Mouse (Mus musculus): ENCODE measurements around the gene Cdc73. TPM values are rescaled to one million over a fixed set of nuclear protein-coding genes. Genes with fewer than 3 reads are reported as not detected.
A peak's percentile ranks its signal among the peaks of the same experiment; 100 is the strongest.

Cdc73 gene
- polyA plus RNA-seq (2012; rRNA removed) (4.2 and 10.7 TPM in 2 replicates), polyA plus RNA-seq (2014; fragmentation: Nextera tagmentation; extraction: Ambion mirVana) (9.4 and 9.6 TPM in 2 replicates)

DNA sequence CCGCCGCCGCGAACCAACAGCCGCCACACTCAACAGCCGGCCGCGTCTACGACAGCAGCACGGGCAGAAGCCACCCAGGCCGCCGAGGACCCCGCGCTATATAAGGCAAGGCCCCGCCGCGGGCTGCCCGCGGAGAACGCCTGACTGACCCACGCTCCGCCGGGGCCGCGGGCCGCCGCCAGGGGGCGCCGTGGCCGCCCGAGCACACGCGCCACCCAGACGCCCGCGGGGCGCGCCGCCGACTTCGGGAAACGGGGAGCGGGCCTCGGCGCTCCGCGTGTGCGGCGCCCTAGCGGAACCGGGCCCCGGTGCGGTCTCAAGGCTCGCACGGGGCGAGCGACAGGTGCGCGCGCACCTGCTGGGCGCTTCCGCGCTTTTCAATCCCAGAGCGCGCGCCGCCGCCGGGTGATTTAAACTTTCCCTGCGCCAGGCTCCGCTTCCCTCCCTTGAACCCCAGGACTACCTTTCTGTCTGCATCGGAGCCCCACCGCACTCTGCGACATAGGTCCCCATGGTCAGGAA lies at the start of gene Cdc73:
Gene Cdc73 (minus strand): TSS at position 153 of the 522 bp plus-strand sequence.
- Histone ChIP-seq H3K9me3 (ENCODE audit: control insufficient read depth, low read length) (no peaks in the 10 kb centered on the region), H3K27ac (peak within 1 kb of the TSS; percentile 90), H3K4me2 (ENCODE audit: low read depth) (peak within 1 kb of the TSS; percentile 95), H3K4me3 (ENCODE audit: insufficient read depth in 1 of 2, low read depth in 2 of 2, low read length in 2 of 2) (peak within 1 kb of the TSS; percentile 74 to 99), H3K4me1 (replicated peaks; ENCODE audit: control insufficient read depth in 2 of 2, insufficient read depth in 2 of 2, low read length in 1 of 2) (peaks cover 2% of the 10 kb centered on the region in 2 experiments), H3K36me3 (replicated peaks; ENCODE audit: control insufficient read depth, insufficient read depth, low read depth) (peaks cover 4% of the 10 kb centered on the region), H3K27me3 (ENCODE audit: control insufficient read depth, insufficient read depth, low read length) (no peaks in the 10 kb centered on the region), H3K9ac (replicated peaks) (peak within 1 kb of the TSS; percentile 79)
- DNase-seq (ENCODE audit: low read depth in 3 of 3, low spot score in 3 of 3): peak; percentile 80 to 84 (median 84)
- TF ChIP-seq EP300 (IDR thresholded peaks at IDR 0.05; ENCODE audit: low read depth) (no peak), CTCF (IDR thresholded peaks at IDR 0.05; ENCODE audit: low read depth) (peak; percentile 47)
- ATAC-seq (ENCODE audit: insufficient read depth): peak; percentile 99
- under 1% methylated on average over 74 of the region's 74 CpGs for WGBS (ENCODE audit: insufficient replicate concordance)

DNA sequence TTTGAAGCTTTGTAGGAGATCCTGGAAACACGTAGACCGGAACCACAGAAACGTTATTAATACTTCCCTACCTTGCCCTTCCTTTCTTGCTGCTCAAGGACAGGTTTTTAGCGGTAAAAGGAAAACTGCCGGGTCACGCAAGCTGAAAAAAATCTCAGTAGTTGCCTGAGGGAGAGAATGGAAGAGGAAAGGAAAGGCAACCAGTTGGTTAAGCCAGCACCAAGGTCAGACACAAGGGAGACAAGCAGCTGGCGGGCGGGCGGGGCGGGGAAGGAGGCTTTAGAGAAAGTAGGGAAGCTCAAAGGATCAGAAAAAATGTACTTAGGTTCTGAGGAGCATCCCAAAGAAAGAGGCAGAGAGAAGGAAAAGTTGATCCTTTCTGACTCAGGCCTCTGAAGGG lies 43.2 kb upstream of the Cdc73 start:
- ATAC-seq (ENCODE audit: insufficient read depth) (no peak), DNase-seq (ENCODE audit: low read depth in 3 of 3, low spot score in 3 of 3) (no peak)
- TF ChIP-seq CTCF (IDR thresholded peaks at IDR 0.05; ENCODE audit: low read depth): no peak
- TF ChIP-seq EP300 (IDR thresholded peaks at IDR 0.05; ENCODE audit: low read depth): no peak
- no peak overlapping the region for H3K27ac ChIP-seq
- H3K4me2 ChIP-seq (ENCODE audit: low read depth): no peak overlapping the region
- H3K9ac ChIP-seq (replicated peaks): no peak overlapping the region
- H3K4me1 ChIP-seq (replicated peaks; ENCODE audit: control insufficient read depth in 2 of 2, insufficient read depth in 2 of 2, low read length in 1 of 2): peaks cover 5 to 10% of the 10 kb centered on the region in 2 experiments; a peak in 3 of 4 replicates
- no peak overlapping the region for H3K4me3 ChIP-seq (ENCODE audit: insufficient read depth in 1 of 2, low read depth in 2 of 2, low read length in 2 of 2)
- WGBS (ENCODE audit: insufficient replicate concordance): 93% methylated on average over 10 of the region's 10 CpGs
- no peaks in the 10 kb centered on the region for H3K9me3 ChIP-seq (ENCODE audit: control insufficient read depth, low read length)
- H3K27me3 ChIP-seq (ENCODE audit: control insufficient read depth, insufficient read depth, low read length): no peaks in the 10 kb centered on the region
- H3K36me3 ChIP-seq (replicated peaks; ENCODE audit: control insufficient read depth, insufficient read depth, low read depth): peaks cover 2% of the 10 kb centered on the region

DNA sequence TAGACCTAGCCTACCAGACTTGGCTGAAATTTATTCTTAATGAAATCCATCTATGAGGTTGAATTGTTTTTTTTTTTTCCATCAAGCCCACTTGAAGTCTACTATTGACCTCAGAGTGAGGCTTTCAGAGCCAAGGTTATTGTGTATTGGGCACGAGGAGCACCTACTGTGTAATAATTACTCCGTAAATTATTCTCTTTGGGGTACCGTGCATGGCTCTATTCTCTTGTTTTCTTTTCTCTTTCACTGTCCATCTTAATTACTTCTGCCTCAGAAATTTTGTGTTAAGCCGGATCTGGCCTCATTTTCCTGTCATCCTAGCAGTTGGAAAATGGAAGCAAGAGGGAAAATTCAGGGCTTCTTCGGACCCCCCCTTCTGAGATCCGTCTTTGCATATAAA lies 39.5 kb upstream of the Cdc73 start:
- 84% methylated on average over 6 of the region's 6 CpGs for WGBS (ENCODE audit: insufficient replicate concordance)
- no peaks in the 10 kb centered on the region for H3K9me3 ChIP-seq (ENCODE audit: control insufficient read depth, low read length)
- no peak overlapping the region for H3K4me2 ChIP-seq (ENCODE audit: low read depth)
- DNase-seq (ENCODE audit: low read depth in 3 of 3, low spot score in 3 of 3) (no peak), ATAC-seq (ENCODE audit: insufficient read depth) (no peak)
- H3K4me3 ChIP-seq (ENCODE audit: insufficient read depth in 1 of 2, low read depth in 2 of 2, low read length in 2 of 2): no peak overlapping the region
- peaks cover 8 to 16% of the 10 kb centered on the region in 2 experiments; a peak in 3 of 4 replicates for H3K4me1 ChIP-seq (replicated peaks; ENCODE audit: control insufficient read depth in 2 of 2, insufficient read depth in 2 of 2, low read length in 1 of 2)
- H3K27me3 ChIP-seq (ENCODE audit: control insufficient read depth, insufficient read depth, low read length): no peaks in the 10 kb centered on the region
- no peak overlapping the region for H3K9ac ChIP-seq (replicated peaks)
- peaks cover 2% of the 10 kb centered on the region for H3K36me3 ChIP-seq (replicated peaks; ENCODE audit: control insufficient read depth, insufficient read depth, low read depth)
- no peak for TF ChIP-seq CTCF (IDR thresholded peaks at IDR 0.05; ENCODE audit: low read depth)
- no peak for TF ChIP-seq EP300 (IDR thresholded peaks at IDR 0.05; ENCODE audit: low read depth)
- H3K27ac ChIP-seq: no peak overlapping the region

DNA sequence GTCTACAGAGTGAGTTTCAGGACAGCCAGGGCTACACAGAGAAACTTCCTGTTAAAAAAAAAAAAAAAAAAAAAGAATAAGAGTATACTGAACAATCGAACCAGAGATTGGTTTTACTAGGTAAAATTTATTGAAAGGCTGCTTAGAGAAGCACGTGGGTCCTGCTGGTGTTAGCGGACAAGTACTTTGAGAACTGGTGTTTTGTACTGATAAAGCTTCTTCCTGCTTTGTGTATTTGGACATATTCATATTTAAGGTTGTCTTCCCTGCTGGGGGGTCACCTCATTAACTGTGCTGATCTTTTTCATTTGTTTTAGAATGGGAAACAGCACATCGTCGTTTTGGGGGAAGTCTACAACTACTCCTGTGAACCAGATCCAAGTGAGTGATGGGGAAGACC lies 38.6 kb upstream of the Cdc73 start:
- WGBS (ENCODE audit: insufficient replicate concordance): 48% methylated on average over 5 of the region's 5 CpGs
- ATAC-seq (ENCODE audit: insufficient read depth) (no peak), DNase-seq (ENCODE audit: low read depth in 3 of 3, low spot score in 3 of 3) (no peak)
- no peak overlapping the region for H3K27ac ChIP-seq
- peaks cover 8 to 16% of the 10 kb centered on the region in 2 experiments; a peak in 3 of 4 replicates for H3K4me1 ChIP-seq (replicated peaks; ENCODE audit: control insufficient read depth in 2 of 2, insufficient read depth in 2 of 2, low read length in 1 of 2)
- H3K36me3 ChIP-seq (replicated peaks; ENCODE audit: control insufficient read depth, insufficient read depth, low read depth): peaks cover 2% of the 10 kb centered on the region
- H3K4me3 ChIP-seq (ENCODE audit: insufficient read depth in 1 of 2, low read depth in 2 of 2, low read length in 2 of 2): no peak overlapping the region
- H3K27me3 ChIP-seq (ENCODE audit: control insufficient read depth, insufficient read depth, low read length): no peaks in the 10 kb centered on the region
- TF ChIP-seq EP300 (IDR thresholded peaks at IDR 0.05; ENCODE audit: low read depth) (no peak), CTCF (IDR thresholded peaks at IDR 0.05; ENCODE audit: low read depth) (no peak)
- H3K9me3 ChIP-seq (ENCODE audit: control insufficient read depth, low read length): no peaks in the 10 kb centered on the region
- no peak overlapping the region for H3K4me2 ChIP-seq (ENCODE audit: low read depth)
- H3K9ac ChIP-seq (replicated peaks): no peak overlapping the region

DNA sequence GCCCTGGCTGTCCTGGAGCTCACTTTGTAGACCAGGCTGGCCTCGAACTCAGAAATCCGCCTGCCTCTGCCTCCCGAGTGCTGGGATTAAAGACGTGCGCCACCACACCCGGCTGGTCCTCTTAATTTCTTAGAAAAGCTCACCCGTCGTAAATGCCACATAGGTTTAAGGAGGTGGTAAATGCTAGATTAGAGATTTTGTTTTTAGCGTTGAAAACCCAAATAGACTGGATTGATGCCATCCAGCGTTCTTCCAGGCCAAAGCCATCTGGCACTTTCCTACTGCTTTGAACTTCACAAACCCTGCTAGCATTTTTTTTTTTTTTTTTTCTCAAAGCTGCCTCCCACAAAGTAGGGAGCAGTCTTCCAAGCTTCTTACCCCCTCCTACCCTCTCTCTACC lies 37.9 kb upstream of the Cdc73 start:
- DNase-seq (ENCODE audit: low read depth in 3 of 3, low spot score in 3 of 3) (no peak), ATAC-seq (ENCODE audit: insufficient read depth) (no peak)
- H3K9me3 ChIP-seq (ENCODE audit: control insufficient read depth, low read length): no peaks in the 10 kb centered on the region
- H3K4me2 ChIP-seq (ENCODE audit: low read depth): peak overlapping the region; percentile 77
- H3K36me3 ChIP-seq (replicated peaks; ENCODE audit: control insufficient read depth, insufficient read depth, low read depth): peaks cover 2% of the 10 kb centered on the region
- no peak overlapping the region; the same call in 1 of the 2 replicates for H3K9ac ChIP-seq (replicated peaks)
- no peak for TF ChIP-seq EP300 (IDR thresholded peaks at IDR 0.05; ENCODE audit: low read depth)
- TF ChIP-seq CTCF (IDR thresholded peaks at IDR 0.05; ENCODE audit: low read depth): no peak
- no peak overlapping the region for H3K27ac ChIP-seq
- peak overlapping the region; percentile 3 to 67; a peak in 1 of 4 replicates for H3K4me3 ChIP-seq (ENCODE audit: insufficient read depth in 1 of 2, low read depth in 2 of 2, low read length in 2 of 2)
- H3K4me1 ChIP-seq (replicated peaks; ENCODE audit: control insufficient read depth in 2 of 2, insufficient read depth in 2 of 2, low read length in 1 of 2): peaks cover 8 to 16% of the 10 kb centered on the region in 2 experiments; a peak in 3 of 4 replicates
- no peaks in the 10 kb centered on the region for H3K27me3 ChIP-seq (ENCODE audit: control insufficient read depth, insufficient read depth, low read length)
- WGBS (ENCODE audit: insufficient replicate concordance): 66% methylated on average over 9 of the region's 10 CpGs

All from liver, embryonic 14.5 days (tissue).